Mouse (Mus musculus): ENCODE data around the gene Cyp4f39. TPM values are rescaled to one million over a fixed set of nuclear protein-coding genes. Genes with fewer than 3 reads are reported as not detected.
A peak's percentile ranks its signal among the peaks of the same experiment; 100 is the strongest.
"Not testable (repeated sequence)": the region's sequence is repeated elsewhere in the genome, so short reads cannot be mapped to it uniquely, and the experiment has no call there.

Cyp4f39 gene
- total RNA-seq, 2 experiments from 2014 or later, result not detected

DNA sequence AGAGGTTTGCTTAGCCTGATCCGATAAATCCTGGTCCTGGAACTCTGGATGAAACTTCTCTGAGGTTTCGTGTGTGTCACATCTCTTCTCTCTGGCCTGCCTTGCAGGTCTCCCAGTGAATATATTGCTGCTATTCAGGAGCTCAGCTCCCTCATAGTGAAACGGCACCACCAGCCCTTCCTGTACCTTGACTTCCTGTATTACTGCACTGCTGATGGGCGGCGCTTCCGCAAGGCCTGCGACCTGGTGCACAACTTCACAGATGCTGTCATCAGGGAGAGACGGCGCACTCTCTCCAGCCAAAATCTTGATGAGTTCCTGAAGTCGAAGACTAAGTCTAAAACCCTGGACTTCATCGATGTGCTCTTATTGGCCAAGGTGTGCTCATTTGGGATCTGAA lies 71.4 kb downstream of the Cyp4f39 start:
- intact Hi-C loops (cut with DNase I), result no loop called here

DNA sequence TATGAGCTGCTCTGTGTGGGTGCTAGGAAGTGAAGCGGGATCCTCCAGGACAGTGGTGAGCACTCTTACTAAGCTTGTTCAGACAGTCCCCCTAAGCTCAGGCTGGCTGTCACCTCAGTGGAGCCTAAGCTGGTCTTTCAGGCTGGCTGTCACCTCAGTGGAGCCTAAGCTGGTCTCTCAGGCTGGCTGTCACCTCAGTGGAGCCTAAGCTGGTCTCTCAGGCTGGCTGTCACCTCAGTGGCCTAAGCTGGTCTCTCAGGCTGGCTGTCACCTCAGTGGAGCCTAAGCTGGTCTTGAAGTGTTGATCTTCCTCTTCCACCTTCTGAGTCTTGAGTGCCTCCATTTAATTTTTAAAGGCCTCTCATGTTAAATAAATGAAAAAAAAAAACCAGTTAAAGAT lies 73.8 kb downstream of the Cyp4f39 start:
- intact Hi-C loops (cut with DNase I), result loop anchor here (5.0 kb wide), 1 partner anchor 156 kb away; no protein-coding TSS in a partner anchor
- DNase-seq (ENCODE audit: low spot score in 2 of 2), result not testable (repeated sequence)

More for the DNA sequence above, 71.4 kb downstream of the Cyp4f39 start:
- no peak for DNase-seq (ENCODE audit: low spot score in 2 of 2)

DNA sequence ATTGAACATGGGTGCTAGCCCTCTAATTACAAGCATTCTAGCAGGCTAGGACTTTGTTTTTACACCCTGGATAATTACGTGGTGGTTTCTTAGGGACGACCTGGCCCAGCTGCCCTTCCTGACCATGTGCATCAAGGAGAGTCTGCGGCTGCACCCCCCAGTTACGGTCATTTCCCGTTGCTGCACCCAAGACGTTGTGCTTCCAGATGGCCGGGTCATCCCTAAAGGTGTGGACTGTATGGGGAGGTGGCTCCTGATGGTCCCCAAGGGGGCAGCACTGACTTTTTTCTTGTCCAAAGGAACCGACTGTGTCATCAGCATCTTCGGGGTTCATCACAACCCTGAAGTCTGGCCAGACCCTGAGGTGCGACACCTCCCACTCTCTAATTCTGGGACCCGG lies 75.2 kb downstream of the Cyp4f39 start:
- DNase-seq (ENCODE audit: low spot score in 2 of 2), result no peak
- intact Hi-C loops (cut with DNase I), result loop anchor here (5.0 kb wide), 1 partner anchor 155 kb away; no protein-coding TSS in a partner anchor

DNA sequence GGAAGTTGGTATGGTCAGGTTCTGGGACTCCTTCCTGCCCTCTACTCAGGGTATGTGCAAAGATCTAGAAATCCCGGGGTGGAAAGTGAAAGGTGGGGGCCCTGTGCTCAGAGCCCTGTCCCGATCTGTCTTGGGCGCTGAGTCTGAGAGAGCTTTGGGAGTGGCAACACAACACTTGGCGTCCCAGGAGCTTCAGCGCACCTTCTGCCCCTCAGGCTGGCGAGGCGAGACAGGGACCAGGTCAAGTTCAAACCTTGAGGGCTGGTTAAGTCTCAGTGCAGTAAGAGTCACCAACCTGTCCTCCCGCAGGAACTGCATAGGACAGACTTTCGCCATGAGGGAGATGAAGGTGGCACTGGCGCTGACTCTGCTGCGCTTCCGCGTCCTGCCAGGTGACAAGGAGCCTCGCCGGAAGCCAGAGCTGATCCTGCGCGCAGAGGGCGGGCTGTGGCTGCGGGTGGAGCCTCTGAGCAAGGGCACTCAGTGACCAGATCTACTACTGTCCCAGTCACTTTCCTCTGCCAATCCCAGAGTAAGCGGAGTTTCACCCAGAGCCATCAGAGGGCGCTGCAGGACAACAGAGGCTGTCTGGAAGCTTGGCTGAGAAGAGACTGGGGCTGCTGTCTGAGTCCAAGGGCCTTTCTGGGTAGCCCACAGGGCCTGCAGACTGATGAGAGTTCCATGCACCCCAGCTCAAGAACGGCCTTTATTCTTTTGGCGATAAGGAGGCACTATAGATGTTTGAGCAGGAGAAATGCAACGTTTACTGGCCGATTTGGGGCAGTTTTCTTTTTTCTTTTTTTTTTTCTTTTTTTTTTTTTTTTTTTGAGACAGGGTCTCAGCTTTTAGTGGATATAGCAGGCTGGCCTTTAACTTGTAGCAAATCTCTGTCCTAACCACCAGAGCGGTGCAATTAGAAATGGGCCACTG lies 76.2 kb downstream of the Cyp4f39 start:
- intact Hi-C loops (cut with DNase I), result loop anchor here (5.0 kb wide), 1 partner anchor 154 kb away; no protein-coding TSS in a partner anchor

DNA sequence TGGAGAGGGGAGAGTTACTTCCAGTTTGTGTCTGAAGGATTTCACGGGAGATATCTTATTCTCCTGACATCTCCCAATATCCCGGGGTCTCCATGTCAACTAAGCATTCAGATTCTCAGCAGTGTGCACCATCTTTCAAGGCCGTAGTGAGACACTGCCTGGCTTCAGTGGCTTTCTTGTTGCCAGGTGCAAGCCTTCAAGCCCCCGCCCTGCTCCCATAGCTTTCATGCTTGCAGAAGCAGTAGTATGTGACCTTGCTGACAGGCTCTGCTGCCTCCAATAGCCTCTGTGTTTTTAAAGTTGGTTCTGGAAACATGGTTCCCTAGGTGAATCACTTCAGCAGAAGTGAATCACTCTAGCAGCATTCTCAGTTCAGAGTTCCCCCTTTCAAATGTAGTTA lies 79.8 kb downstream of the Cyp4f39 start:
- DNase-seq (ENCODE audit: low spot score in 2 of 2); intact Hi-C loops (cut with DNase I): not testable (repeated sequence)

More for the DNA sequence above, 76.2 kb downstream of the Cyp4f39 start:
- DNase-seq (ENCODE audit: low spot score in 2 of 2), result peak; percentile 73 to 90

DNA sequence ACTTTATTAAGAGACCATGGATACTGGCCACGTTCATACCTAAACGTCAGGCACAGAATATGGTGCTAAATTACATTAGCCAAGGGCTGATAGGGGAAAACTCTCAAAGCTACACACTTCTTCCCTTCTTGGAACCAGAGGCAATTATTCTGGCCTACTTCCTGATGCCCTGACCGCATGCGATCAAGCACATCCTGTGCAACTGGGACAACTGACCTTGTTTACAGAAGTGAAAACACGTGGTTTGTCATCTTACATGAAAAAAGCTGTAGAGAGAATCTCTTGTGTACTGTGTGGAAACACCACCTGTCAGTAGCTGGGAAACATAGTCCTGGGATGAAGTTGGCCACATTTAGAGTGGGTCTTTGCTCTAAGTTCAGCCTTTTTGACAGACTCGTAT lies 81.5 kb downstream of the Cyp4f39 start:
- no peak for DNase-seq (ENCODE audit: low spot score in 2 of 2)
- intact Hi-C loops (cut with DNase I), result no loop called here

DNA sequence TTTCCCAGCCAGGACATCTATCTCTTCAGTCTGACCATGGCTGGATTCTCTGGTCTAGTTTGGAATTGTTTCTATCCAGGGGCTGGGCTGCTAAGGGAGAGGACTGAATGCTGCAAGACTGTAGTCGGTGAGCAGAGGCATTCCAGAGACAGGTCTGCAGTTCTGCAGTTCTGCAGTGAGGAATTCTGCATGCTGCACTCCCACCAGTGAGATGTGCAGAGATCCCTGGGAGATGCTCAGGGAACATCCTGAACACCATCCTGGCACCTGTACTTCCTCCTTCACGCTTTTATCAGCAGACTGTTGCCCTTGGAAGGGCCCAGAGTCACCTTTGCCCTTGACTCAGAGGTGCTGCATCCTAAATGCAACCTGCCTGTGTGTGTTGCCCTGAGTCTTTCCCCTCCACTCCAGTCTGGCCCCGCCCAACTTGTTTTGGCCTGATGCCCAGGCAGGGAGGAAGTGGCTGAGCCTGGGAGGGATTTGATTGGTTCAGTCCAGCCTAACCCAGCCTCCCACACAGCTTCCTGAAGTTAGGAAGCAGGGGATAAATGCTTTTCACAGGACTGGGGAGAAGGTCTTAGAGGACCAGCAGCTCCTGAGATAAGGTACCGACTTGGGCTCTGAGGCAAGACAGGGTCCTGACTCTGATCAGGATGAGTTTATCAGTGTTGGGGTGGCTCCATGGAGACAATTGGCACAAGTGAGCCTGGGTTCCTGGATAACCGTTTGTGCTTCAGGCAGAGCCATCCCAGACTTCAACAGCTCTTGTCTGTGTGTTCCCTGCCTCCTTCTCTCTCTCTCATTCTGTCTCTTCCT lies 83.7 kb downstream of the Cyp4f39 start, which contains the start of gene Cyp4f16:
Gene Cyp4f16 (plus strand): TSS at position 508 of the 816 bp plus-strand sequence.
- intact Hi-C loops (cut with DNase I), result not testable (repeated sequence)
- peak; percentile 63 to 73 for DNase-seq (ENCODE audit: low spot score in 2 of 2)

DNA sequence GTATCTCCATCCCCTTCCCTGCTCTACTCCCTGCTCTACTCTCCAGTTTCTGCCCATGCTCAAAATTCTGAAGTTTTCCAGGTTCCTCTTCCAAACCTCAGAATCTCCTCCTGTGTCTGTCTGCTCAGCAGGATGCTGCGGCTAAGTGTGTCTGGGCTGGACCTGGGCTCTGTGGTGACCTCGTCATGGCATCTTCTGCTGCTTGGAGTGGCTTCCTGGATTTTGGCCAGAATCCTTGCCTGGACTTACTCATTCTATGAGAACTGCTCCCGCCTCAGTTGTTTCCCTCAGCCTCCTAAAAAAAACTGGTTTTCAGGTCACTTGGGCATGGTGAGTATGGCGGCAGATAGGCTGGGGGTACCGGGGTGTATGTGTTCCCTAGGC lies 84.3 kb downstream of the Cyp4f39 start:
- no peak for DNase-seq (ENCODE audit: low spot score in 2 of 2)
- intact Hi-C loops (cut with DNase I), result no loop called here

Other genes with a start within 250 kb of the Cyp4f39 start
- 100 to 1,000 TPM; 117 to 130 TPM for gene Brd4, start 168.0 kb upstream of the Cyp4f39 start, total RNA-seq (2021)
- gene Akap8, start 131.5 kb upstream of the Cyp4f39 start, total RNA-seq (2021), result 10 to 100 TPM; 71.1 to 94.8 TPM
- gene Akap8l, start 102.1 kb upstream of the Cyp4f39 start, total RNA-seq (2021), result 100 to 1,000 TPM; 179 to 230 TPM
- gene Wiz, start 63.3 kb upstream of the Cyp4f39 start, total RNA-seq (2021), result 10 to 100 TPM; 55.0 to 56.7 TPM
- 1 to 10 TPM; 3.9 to 4.1 TPM for gene Rasal3, start 49.1 kb upstream of the Cyp4f39 start, total RNA-seq (2021)
- gene Pglyrp2, start 28.6 kb upstream of the Cyp4f39 start, total RNA-seq (2021), result not detected
- gene Cyp4f17, start 53.3 kb downstream of the Cyp4f39 start, total RNA-seq (2021), result 1 to 10 TPM; 3.3 to 4.6 TPM
- 1 to 10 TPM; 4.8 to 6.8 TPM for gene Cyp4f16, start 83.8 kb downstream of the Cyp4f39 start, total RNA-seq (2021)
- gene Cyp4f37, start 168.6 kb downstream of the Cyp4f39 start, total RNA-seq (2021), result not detected
- gene Cyp4f40, start 206.2 kb downstream of the Cyp4f39 start, total RNA-seq (2021), result not detected
- gene Cyp4f15, start 232.9 kb downstream of the Cyp4f39 start, total RNA-seq (2021), result 10 to 100 TPM; 19.0 to 22.0 TPM

All from left cerebral cortex, postnatal 25 days (tissue).